Mouse (Mus musculus): ENCODE measurements at regions not wholly inside any gene's neighbourhood (a gene's known extent, or its start where the extent isn't known, plus 50 kb on each side); places are given as distances from the start of the nearest gene placed in this dataset.

- TF ChIP-seq GATA1 (IDR thresholded peaks at IDR 0.05; ENCODE audit: borderline replicate concordance, low read length) (no peak), FLI1 (IDR thresholded peaks at IDR 0.05; ENCODE audit: low read length) (no peak)
Measured at GRCm38 (mm10) chr1:42475629-42476028, 219.9 kb upstream of the Pou3f3 start.
